Mouse (Mus musculus) liver, embryonic 16.5 days (tissue): ENCODE results near the gene Emilin1. TPM values are rescaled to one million over a fixed set of nuclear protein-coding genes. Genes with fewer than 3 reads are reported as not detected.

ENCODE experiments used
- ATAC-seq: fragments of 200-750 bp; cut with Nextera tagmentation; 2 replicates; pipeline ENCODE4 v1.8.0; 2017; ENCODE audit warnings: low read depth, mild to moderate bottlenecking, moderate number of reproducible peaks, moderate library complexity
- H3K27ac ChIP-seq: fragments of 300-500 bp; sonication (generic); 2 replicates; pipeline ENCODE4 v1.5.1; 2014; ENCODE audit warnings: mild to moderate bottlenecking, low read length
- H3K27me3 ChIP-seq: fragments of 300-500 bp; sonication (generic); 2 replicates; pipeline ENCODE4 v1.6.1; 2014; ENCODE audit warnings: low read depth, low read length, mixed read lengths; ENCODE audit not compliant: control insufficient read depth, insufficient read depth
- H3K36me3 ChIP-seq: fragments of 300-500 bp; sonication (generic); 2 replicates; pipeline ENCODE4 v1.6.1; 2014; ENCODE audit warnings: mild to moderate bottlenecking; ENCODE audit not compliant: control insufficient read depth, insufficient read depth
- H3K4me1 ChIP-seq: fragments of 300-500 bp; sonication (generic); 2 replicates; pipeline ENCODE4 v1.6.1; 2014; ENCODE audit warnings: low read depth, low read length, mixed read lengths; ENCODE audit not compliant: control insufficient read depth
- H3K4me2 ChIP-seq: fragments of 300-500 bp; sonication (generic); 2 replicates; pipeline ENCODE4 v1.6.1; 2014; ENCODE audit warnings: low read depth, low read length, mixed read lengths
- H3K4me3 ChIP-seq: fragments of 300-500 bp; sonication (generic); 2 replicates; pipeline ENCODE4 v1.5.1; 2014; ENCODE audit warnings: low read depth, mild to moderate bottlenecking, low read length
- H3K9ac ChIP-seq: fragments of 300-500 bp; sonication (generic); 2 replicates; pipeline ENCODE4 v1.6.1; 2014; ENCODE audit warnings: low read depth, low read length
- H3K9me3 ChIP-seq: fragments of 300-500 bp; sonication (generic); replicated peaks from 2 replicates; pipeline ENCODE4 v1.6.1; 2016; ENCODE audit warnings: low read length; ENCODE audit not compliant: control insufficient read depth
- WGBS: fragments of 180-500 bp; shearing (Covaris S2); extraction: QIAGEN DNeasy Blood & Tissue Kit; methylation state at CpG from one replicate; pipeline ENCODE4 v1.1.7; 2014; ENCODE audit not compliant: insufficient replicate concordance; 5-methylcytosine and 5-hydroxymethylcytosine counted together
- polyA plus RNA-seq: library from polyadenylated mRNA; unstranded; fragments of >200 nt; fragmentation: Nextera tagmentation; extraction: Ambion mirVana; gene quantifications from 2 replicates; pipeline ENCODE4 v1.2.1, GENCODE M21; 2015

The Emilin1 gene
- polyA plus RNA-seq, 1 experiment from 2014 or later = 39.1 TPM

DNA sequence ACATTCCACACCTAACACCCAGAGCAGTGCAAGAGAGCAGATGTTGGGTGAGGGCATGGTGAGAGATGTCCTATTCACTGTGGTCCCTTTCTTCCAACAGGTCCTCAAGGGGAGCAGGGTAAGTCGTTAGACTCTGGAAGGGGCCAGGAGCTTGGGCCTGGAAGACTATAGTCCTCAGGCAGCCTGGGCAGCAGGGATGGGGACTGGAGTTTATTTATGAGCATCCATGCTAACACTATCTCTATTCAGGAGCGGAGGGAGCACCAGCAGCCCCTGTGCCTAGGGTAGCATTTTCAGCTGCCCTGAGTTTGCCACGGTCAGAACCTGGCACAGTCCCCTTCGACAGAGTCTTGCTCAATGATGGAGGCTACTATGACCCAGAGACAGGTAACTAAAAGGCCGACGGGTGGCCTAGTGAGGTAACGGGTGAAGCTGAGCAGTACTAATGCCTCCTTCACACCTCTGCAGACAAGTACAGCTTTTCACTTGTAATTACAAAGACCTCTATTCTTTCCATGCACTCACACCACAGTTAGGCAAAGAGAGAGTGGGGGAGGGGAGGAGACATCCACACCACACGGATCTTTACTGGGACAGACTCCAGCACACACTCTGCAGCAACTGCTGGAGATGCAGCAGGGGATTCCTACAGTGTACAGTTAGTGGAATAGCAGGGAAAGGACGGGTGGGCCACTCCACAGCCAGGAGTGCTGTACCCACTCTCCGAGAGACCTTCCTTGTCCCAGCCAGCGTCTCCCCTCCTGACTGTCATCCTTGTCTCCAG, 6.8 kb downstream of the Emilin1 start:
- peaks cover 9% of the 10 kb centered on the region; the same call in 1 of the 2 replicates for H3K36me3 ChIP-seq
- H3K9me3 ChIP-seq = no peaks in the 10 kb centered on the region
- no peaks in the 10 kb centered on the region for H3K27me3 ChIP-seq
- no peak overlapping the region for H3K27ac ChIP-seq
- WGBS = 71% methylated on average over 11 of the region's 11 CpGs
- H3K4me2 ChIP-seq = no peak overlapping the region
- H3K4me3 ChIP-seq = no peak overlapping the region
- H3K9ac ChIP-seq = no peak overlapping the region
- no peak for ATAC-seq
- H3K4me1 ChIP-seq = peaks cover 47% of the 10 kb centered on the region

DNA sequence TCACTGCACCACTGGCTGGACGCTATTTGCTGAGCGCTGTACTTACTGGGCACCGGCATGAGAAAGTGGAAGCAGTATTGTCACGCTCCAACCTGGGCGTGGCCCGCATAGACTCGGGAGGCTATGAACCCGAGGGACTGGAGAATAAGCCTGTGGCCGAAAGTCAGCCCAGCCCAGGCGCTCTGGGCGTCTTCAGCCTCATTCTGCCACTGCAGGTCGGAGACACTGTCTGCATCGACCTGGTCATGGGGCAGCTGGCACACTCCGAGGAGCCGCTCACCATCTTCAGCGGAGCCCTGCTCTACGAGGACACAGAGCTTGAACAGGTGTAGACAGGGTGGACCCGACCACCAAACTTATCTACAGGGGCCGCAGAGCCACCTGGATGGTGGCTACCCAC, 7.4 kb downstream of the Emilin1 start:
- H3K9ac ChIP-seq = no peak overlapping the region
- 0 out of 2 replicates have a peak overlapping the region, but pooled peaks have one; percentile 4 for H3K27ac ChIP-seq
- 0 out of 2 replicates have a peak overlapping the region, but pooled peaks have one; percentile 82 for H3K4me3 ChIP-seq
- H3K4me2 ChIP-seq = peak overlapping the region; percentile 90
- 61% methylated on average over 19 of the region's 19 CpGs for WGBS
- peaks cover 9% of the 10 kb centered on the region for H3K36me3 ChIP-seq
- ATAC-seq = no peak
- H3K27me3 ChIP-seq = no peaks in the 10 kb centered on the region
- peaks cover 42% of the 10 kb centered on the region for H3K4me1 ChIP-seq
- no peaks in the 10 kb centered on the region for H3K9me3 ChIP-seq

DNA sequence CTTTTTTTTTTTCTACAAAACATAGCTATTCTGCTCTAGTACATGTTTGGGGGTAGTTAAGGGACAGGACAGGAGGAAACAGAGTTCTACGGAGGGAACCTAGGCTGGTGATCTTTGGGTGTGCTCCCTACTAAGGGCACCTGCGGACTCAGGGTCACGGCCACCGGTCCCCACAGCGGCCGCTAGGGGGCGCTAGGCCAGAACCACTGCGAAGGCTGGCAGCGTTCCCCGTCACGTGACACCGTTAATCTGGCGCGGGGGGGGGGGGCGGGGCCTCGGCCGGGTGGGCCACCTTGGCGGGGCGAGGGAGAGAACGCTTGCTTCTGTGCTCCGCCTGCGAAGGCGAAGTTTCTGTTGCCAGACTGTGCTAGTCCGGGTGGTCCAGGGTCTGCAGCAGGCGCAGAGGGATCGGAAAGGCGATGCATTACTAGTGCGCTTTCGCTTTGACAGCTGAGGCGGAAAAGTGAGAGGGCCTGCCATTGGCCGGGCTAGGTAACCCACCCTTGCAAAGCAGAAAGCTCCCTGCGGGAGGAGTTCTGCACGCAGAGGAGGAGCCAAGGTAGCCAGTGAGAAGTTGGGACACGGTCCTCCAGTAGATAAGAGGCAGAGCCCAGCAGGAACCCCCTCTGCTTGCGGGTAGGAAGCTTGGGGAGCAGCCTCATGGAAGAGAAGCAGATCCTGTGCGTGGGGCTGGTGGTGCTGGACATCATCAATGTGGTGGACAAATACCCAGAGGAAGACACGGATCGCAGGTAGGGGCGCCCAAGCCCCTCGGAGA, 8.2 kb downstream of the Emilin1 start, which contains the start of gene Khk:
Khk (plus strand) TSS at position 176 of the 778 bp plus-strand sequence.
- Histone ChIP-seq H3K27me3 (no peaks in the 10 kb centered on the region), H3K9ac (peak within 1 kb of the TSS; percentile 73), H3K4me1 (peaks cover 34% of the 10 kb centered on the region), H3K4me2 (peak within 1 kb of the TSS; percentile 90), H3K4me3 (peak within 1 kb of the TSS; percentile 82), H3K36me3 (peaks cover 9% of the 10 kb centered on the region), H3K9me3 (no peaks in the 10 kb centered on the region), H3K27ac (peak within 1 kb of the TSS; percentile 87)
- peak; percentile 91 for ATAC-seq
- WGBS = under 1% methylated on average over 39 of the region's 40 CpGs

DNA sequence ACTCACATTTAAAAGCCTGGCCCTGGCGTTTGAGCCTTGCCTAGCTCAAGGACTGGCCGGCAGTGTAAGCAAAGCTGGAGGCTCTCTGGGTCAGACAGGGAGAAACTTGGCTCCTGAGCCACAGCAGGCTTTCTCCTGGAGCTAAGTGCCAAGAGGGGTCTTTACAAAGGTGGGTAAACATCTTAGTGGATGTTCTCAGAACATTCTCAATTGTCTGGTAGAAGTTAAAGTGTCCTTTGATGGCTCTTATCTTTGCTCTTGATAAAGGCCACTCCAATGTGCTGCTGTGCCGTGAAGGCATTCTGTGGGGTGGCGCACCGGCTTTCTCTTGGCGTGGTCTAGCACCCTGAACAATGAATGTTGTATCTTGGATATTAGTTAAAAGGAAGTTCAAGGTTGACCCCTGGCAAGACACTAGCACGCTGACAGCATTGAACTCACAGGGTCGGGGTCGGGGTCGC, 9.4 kb downstream of the Emilin1 start:
- Histone ChIP-seq H3K27ac (no peak overlapping the region; the same call in 1 of the 2 replicates), H3K36me3 (peaks cover 4% of the 10 kb centered on the region; the same call in 1 of the 2 replicates), H3K27me3 (no peaks in the 10 kb centered on the region), H3K4me2 (peak overlapping the region; percentile 90), H3K9ac (peak overlapping the region; percentile 73; the same call in 1 of the 2 replicates), H3K9me3 (no peaks in the 10 kb centered on the region), H3K4me1 (peaks cover 31% of the 10 kb centered on the region), H3K4me3 (peak overlapping the region; percentile 82)
- no peak for ATAC-seq
- WGBS = 31% methylated on average over 10 of the region's 10 CpGs

DNA sequence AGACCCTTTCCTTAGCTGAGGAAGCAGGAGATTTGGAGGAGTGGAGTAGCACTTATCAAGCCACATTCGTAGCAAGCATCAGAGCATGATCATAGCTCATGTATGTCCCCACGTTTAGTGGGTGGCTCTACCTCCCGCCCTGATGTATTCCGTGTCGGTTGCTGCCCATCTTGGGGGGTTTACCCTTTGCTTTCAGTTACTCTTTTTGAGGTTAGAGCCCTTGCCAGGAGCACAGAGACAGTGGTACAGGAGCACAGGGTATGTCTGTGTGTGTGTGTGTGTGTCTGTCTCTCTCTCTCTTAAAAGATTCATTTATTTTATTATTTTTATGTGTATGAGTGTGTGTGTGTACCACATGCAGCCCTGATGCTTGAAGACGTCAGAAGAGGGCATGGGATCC, 9.9 kb downstream of the Emilin1 start:
- H3K36me3 ChIP-seq = peaks cover 4% of the 10 kb centered on the region; the same call in 1 of the 2 replicates
- H3K27ac ChIP-seq = no peak overlapping the region
- no peak for ATAC-seq
- no peak overlapping the region for H3K9ac ChIP-seq
- H3K4me2 ChIP-seq = peak overlapping the region; percentile 90
- H3K27me3 ChIP-seq = no peaks in the 10 kb centered on the region
- peaks cover 31% of the 10 kb centered on the region for H3K4me1 ChIP-seq
- 48% methylated on average over 6 of the region's 6 CpGs for WGBS
- no peaks in the 10 kb centered on the region for H3K9me3 ChIP-seq
- no peak overlapping the region for H3K4me3 ChIP-seq

DNA sequence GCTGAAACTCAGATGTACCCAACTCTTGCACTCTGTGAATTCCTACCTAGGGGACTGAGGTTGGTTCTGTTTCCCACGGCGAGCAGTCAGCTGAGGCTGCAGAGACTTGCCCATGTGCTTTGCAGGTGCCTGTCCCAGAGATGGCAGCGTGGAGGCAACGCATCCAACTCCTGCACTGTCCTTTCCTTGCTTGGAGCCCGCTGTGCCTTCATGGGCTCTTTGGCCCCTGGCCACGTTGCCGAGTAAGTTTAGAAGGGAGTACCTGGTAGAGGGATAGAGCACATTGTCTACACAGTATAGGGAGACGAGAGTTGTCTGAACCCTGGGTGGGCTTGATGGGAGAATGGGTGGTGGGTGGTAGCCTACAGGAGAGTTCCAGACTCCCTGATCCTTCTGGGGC, 11.4 kb downstream of the Emilin1 start:
- H3K4me3 ChIP-seq = no peak overlapping the region
- ATAC-seq = no peak
- H3K4me1 ChIP-seq = peaks cover 31% of the 10 kb centered on the region
- H3K9ac ChIP-seq = no peak overlapping the region
- H3K36me3 ChIP-seq = no peaks in the 10 kb centered on the region; the same call in 1 of the 2 replicates
- H3K4me2 ChIP-seq = no peak overlapping the region
- H3K27ac ChIP-seq = no peak overlapping the region
- H3K9me3 ChIP-seq = no peaks in the 10 kb centered on the region
- H3K27me3 ChIP-seq = no peaks in the 10 kb centered on the region
- 78% methylated on average over 8 of the region's 8 CpGs for WGBS

DNA sequence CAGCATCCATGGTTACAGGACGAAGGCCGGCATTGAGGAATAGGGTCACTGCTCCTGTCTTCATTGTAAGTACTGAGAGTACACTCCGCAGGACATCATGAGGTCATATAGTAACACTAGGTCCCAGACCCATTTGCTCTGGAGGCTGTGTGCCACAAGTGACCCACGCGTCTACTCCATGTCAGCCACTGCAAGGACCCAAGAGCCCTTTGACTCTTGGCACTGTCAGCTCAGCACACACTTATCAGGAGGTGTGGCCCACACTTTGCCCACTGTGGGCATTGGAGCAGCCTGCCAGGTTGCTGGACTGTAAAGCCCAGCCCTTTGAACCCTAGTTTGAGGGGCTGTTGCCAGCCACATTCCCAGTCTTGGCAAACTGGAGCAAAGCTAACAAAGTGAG, 12.0 kb downstream of the Emilin1 start:
- ATAC-seq = no peak
- H3K27me3 ChIP-seq = no peaks in the 10 kb centered on the region
- 80% methylated on average over 5 of the region's 5 CpGs for WGBS
- H3K9ac ChIP-seq = no peak overlapping the region
- H3K27ac ChIP-seq = no peak overlapping the region
- no peaks in the 10 kb centered on the region for H3K9me3 ChIP-seq
- H3K4me3 ChIP-seq = no peak overlapping the region
- no peaks in the 10 kb centered on the region; the same call in 1 of the 2 replicates for H3K36me3 ChIP-seq
- no peak overlapping the region for H3K4me2 ChIP-seq
- peaks cover 31% of the 10 kb centered on the region for H3K4me1 ChIP-seq

DNA sequence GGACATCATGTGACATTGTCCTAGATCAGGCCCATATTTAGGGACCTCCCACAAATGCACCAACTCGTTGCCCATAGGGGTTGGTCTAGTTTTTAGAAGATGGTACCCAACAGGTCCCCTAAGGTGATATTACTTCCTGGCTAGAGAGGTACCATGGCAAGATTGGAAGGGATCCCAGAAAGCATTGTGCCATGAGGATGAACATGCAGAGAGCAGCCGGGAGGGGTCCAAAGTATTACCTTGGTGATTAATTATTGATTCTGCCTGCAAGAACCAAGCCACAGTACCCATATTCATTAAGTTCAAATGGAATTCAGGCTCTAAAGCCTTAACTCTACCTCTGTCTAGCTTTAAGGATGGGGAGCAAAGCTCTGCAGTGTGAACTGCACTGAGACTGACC, 12.9 kb downstream of the Emilin1 start:
- 64% methylated on average over 2 of the region's 2 CpGs for WGBS
- Histone ChIP-seq H3K9me3 (no peaks in the 10 kb centered on the region), H3K9ac (no peak overlapping the region), H3K4me1 (peaks cover 22% of the 10 kb centered on the region), H3K27ac (no peak overlapping the region), H3K4me3 (no peak overlapping the region), H3K27me3 (no peaks in the 10 kb centered on the region), H3K4me2 (no peak overlapping the region), H3K36me3 (no peaks in the 10 kb centered on the region; the same call in 1 of the 2 replicates)
- no peak for ATAC-seq
